Mouse (Mus musculus) cerebellum, adult 2 months (tissue): ENCODE measurements around the gene Lpar4.

ENCODE experiments used
- CTCF ChIP-seq: fragments of 200-500 bp; IDR thresholded peaks from 2 replicates; pipeline ENCODE4 v1.5.1; 2011; ENCODE audit warnings: low read depth, mild to moderate bottlenecking, control low read depth, low read length, moderate library complexity, borderline replicate concordance; ENCODE audit not compliant: insufficient read depth
- POLR2A ChIP-seq: fragments of 200-500 bp; IDR thresholded peaks from 2 replicates; pipeline ENCODE4 v1.6.1; 2011; ENCODE audit warnings: low read length, control low read depth, borderline replicate concordance; ENCODE audit not compliant: insufficient read depth

DNA sequence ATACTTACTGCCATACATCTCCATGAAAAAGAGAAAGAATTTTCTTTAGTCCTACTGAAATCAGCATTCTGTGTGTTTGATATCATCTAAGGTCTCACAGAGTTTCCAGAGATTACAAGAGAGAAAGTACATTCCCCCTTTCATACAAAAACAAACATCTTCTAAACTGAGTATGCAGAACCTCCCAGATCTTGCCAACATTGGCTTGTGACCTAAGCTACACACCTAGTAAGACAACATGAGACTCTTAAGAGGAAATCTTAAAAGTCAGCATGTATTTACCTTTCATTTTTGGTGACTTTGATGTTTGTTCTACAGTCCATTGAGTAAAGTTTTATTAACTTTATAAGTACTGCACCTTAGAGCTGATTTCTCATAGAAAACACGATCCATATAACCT lies 33.4 kb downstream of the Lpar4 start:
- no peak for TF ChIP-seq CTCF
- TF ChIP-seq POLR2A = no peak
